Mouse (Mus musculus) cerebellum, adult 2 months (tissue): ENCODE measurements at regions not wholly inside any gene's neighbourhood (a gene's known extent, or its start where the extent isn't known, plus 50 kb on each side); places are given as distances from the start of the nearest gene placed in this dataset.

Experiments
- CTCF ChIP-seq: fragments of 200-500 bp; IDR thresholded peaks from 2 replicates; pipeline ENCODE4 v1.5.1; 2011; ENCODE audit warnings: low read depth, mild to moderate bottlenecking, control low read depth, low read length, moderate library complexity, borderline replicate concordance; ENCODE audit not compliant: insufficient read depth
- POLR2A ChIP-seq: fragments of 200-500 bp; IDR thresholded peaks from 2 replicates; pipeline ENCODE4 v1.6.1; 2011; ENCODE audit warnings: low read length, control low read depth, borderline replicate concordance; ENCODE audit not compliant: insufficient read depth

DNA sequence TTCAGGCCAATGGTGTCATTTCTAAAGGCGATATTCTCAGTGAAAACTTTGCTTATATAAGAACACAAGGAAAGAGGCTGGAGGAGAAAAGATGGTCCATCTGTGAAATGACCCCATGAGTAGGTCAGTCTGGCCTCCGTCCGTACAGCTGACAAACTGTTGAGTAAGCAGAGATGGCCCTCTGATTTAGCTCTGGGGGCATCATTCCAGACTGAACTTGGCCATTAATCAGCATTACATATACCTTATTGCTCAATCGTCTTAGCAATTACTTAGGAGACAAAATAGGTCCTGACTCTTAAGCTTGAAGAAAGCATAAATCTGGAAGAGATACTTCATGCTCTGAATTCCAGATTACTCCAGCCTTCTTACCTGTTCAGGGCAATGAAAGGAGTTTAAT is 132.8 kb upstream of the Noct start:
- TF ChIP-seq CTCF (no peak), POLR2A (no peak)
